Mouse (Mus musculus) liver (tissue): ENCODE data around the gene Dnaaf2.
A peak's percentile ranks its signal among the peaks of the same experiment; 100 is the strongest.

Experiments
- DNase-seq: peaks from one replicate; pipeline ENCODE4 v3.0.0-alpha.2; 2020; ENCODE audit warnings: mixed read lengths

Dnaaf2 gene

GRCm38 (mm10) chr12:69198164-69198535 is at the start of gene Dnaaf2:
Dnaaf2 (minus strand) TSS chr12:69198429.
- peak; percentile 80 for DNase-seq

- DNase-seq: peak; percentile 69
These were observed 43.7 kb upstream of the Dnaaf2 start for GRCm38 (mm10) chr12:69241771-69242431.

GRCm38 (mm10) chr12:69241405-69241770 is 43.2 kb upstream of the Dnaaf2 start:
- no peak for DNase-seq

- DNase-seq: no peak
These were observed 42.6 kb upstream of the Dnaaf2 start, which contains the start of gene Klhdc1 for GRCm38 (mm10) chr12:69240876-69241275. Klhdc1 (plus strand) TSS chr12:69241176.

- DNase-seq: no peak
These were observed 40.1 kb upstream of the Dnaaf2 start for GRCm38 (mm10) chr12:69238284-69238683.

GRCm38 (mm10) chr12:69235782-69236181 is 37.6 kb upstream of the Dnaaf2 start:
- no peak for DNase-seq

GRCm38 (mm10) chr12:69229251-69229650 is 31.0 kb upstream of the Dnaaf2 start:
- DNase-seq: peak; percentile 66

GRCm38 (mm10) chr12:69227776-69228466 is 29.7 kb upstream of the Dnaaf2 start, which contains the start of gene Pole2:
Pole2 (minus strand) TSS chr12:69228195.
- DNase-seq: peak; percentile 91

GRCm38 (mm10) chr12:69220613-69221277 is 22.5 kb upstream of the Dnaaf2 start:
- no peak for DNase-seq

GRCm38 (mm10) chr12:69216587-69216986 is 18.4 kb upstream of the Dnaaf2 start:
- DNase-seq: no peak

GRCm38 (mm10) chr12:69215000-69215785 is 17.0 kb upstream of the Dnaaf2 start:
- no peak for DNase-seq

- no peak for DNase-seq
These were observed 16.2 kb upstream of the Dnaaf2 start for GRCm38 (mm10) chr12:69214393-69214792.

- DNase-seq: no peak
These were observed 15.1 kb upstream of the Dnaaf2 start for GRCm38 (mm10) chr12:69213186-69213777.

GRCm38 (mm10) chr12:69211057-69211456 is 12.8 kb upstream of the Dnaaf2 start:
- no peak for DNase-seq

- DNase-seq: no peak
These were observed 12.1 kb upstream of the Dnaaf2 start for GRCm38 (mm10) chr12:69210056-69210979.

- no peak for DNase-seq
These were observed 10.3 kb upstream of the Dnaaf2 start for GRCm38 (mm10) chr12:69208520-69208919.

- no peak for DNase-seq
These were observed 9.7 kb upstream of the Dnaaf2 start for GRCm38 (mm10) chr12:69207926-69208325.

- no peak for DNase-seq
These were observed 9.2 kb upstream of the Dnaaf2 start for GRCm38 (mm10) chr12:69207396-69207795.

- DNase-seq: no peak
These were observed 6.0 kb upstream of the Dnaaf2 start, which contains the start of gene Gm49384 for GRCm38 (mm10) chr12:69204052-69204833. Gm49384 (minus strand) TSS chr12:69204267.

- no peak for DNase-seq
These were observed 756 bp upstream of the Dnaaf2 start for GRCm38 (mm10) chr12:69198985-69199384.
